Mouse (Mus musculus) ES-Bruce4 (cell line): ENCODE results near the gene Oaz1. TPM values are rescaled to one million over a fixed set of nuclear protein-coding genes. Genes with fewer than 3 reads are reported as not detected.

ENCODE experiments used
- H3K27ac ChIP-seq: 2 replicates; pipeline ENCODE4 v1.5.1; 2012; ENCODE audit warnings: low read length, inconsistent platforms; ENCODE audit not compliant: insufficient read depth
- H3K27me3 ChIP-seq: 2 replicates; pipeline ENCODE4 v1.6.1; 2012; ENCODE audit warnings: mild to moderate bottlenecking, low read length, inconsistent platforms; ENCODE audit not compliant: control insufficient read depth, poor library complexity, insufficient read depth, severe bottlenecking
- H3K36me3 ChIP-seq: 2 replicates; pipeline ENCODE4 v1.6.1; 2012; ENCODE audit warnings: inconsistent platforms, mild to moderate bottlenecking, low read length, moderate library complexity; ENCODE audit not compliant: control insufficient read depth, poor library complexity, insufficient read depth, severe bottlenecking
- H3K4me1 ChIP-seq: one replicate; pipeline ENCODE4 v1.8.1; 2011; ENCODE audit warnings: low read length; ENCODE audit not compliant: control insufficient read depth, insufficient read depth
- H3K4me3 ChIP-seq: 2 replicates; pipeline ENCODE4 v1.5.1; 2011; ENCODE audit warnings: low read depth, mild to moderate bottlenecking, low read length
- H3K9ac ChIP-seq: 2 replicates; pipeline ENCODE4 v1.6.1; 2012; ENCODE audit warnings: low read depth, mild to moderate bottlenecking, inconsistent platforms; ENCODE audit not compliant: poor library complexity, severe bottlenecking
- H3K9me3 ChIP-seq: replicated peaks from 2 replicates; pipeline ENCODE4 v1.6.1; 2012; ENCODE audit warnings: mild to moderate bottlenecking, low read length, inconsistent platforms; ENCODE audit not compliant: control insufficient read depth, poor library complexity, insufficient read depth, severe bottlenecking
- CTCF ChIP-seq: IDR thresholded peaks from one replicate; pipeline ENCODE4 v1.8.1; 2011; ENCODE audit warnings: low read depth, low read length
- EP300 ChIP-seq: IDR thresholded peaks from 2 replicates; pipeline ENCODE4 v1.6.1; 2011; ENCODE audit warnings: low read depth, low read length; ENCODE audit not compliant: insufficient read depth
- POLR2A ChIP-seq: IDR thresholded peaks from one replicate; pipeline ENCODE4 v1.8.1; 2011; ENCODE audit warnings: low read length; ENCODE audit not compliant: insufficient read depth
- polyA plus RNA-seq: library from polyadenylated mRNA; stranded (reverse); fragments of >200 nt; gene quantifications from 2 replicates; pipeline ENCODE4 v1.2.4, GENCODE M21; 2011; ENCODE audit warnings: low read depth; ENCODE audit not compliant: missing spikeins, insufficient read depth, insufficient read length

Gene Oaz1
- polyA plus RNA-seq, 1 experiment: 471 TPM

DNA sequence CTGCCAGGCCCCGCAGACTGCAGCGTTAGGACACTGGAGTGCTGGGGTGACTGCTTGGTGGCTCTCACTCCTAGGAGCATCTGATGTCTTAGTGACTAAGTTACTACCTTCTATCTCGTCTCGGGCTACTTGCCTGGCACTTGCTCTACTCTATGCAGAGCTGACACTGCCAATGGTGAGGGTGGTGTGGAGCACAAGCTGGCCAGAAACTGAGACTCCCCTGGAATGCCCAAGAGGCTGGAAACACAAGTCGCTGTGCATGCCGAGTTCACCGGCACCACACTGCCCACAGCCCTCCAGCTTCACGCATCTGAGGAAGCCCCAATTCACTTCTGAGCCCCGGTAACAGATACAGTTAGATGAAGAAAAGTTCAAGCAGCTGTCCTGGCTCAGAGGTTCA, 47.6 kb downstream of the Oaz1 start:
- Histone ChIP-seq H3K4me3 (no peak overlapping the region), H3K36me3 (no peaks in the 10 kb centered on the region), H3K4me1 (no peaks in the 10 kb centered on the region), H3K27ac (no peak overlapping the region), H3K27me3 (no peaks in the 10 kb centered on the region), H3K9me3 (no peaks in the 10 kb centered on the region), H3K9ac (no peak overlapping the region)
- TF ChIP-seq EP300 (no peak), POLR2A (no peak), CTCF (no peak)

DNA sequence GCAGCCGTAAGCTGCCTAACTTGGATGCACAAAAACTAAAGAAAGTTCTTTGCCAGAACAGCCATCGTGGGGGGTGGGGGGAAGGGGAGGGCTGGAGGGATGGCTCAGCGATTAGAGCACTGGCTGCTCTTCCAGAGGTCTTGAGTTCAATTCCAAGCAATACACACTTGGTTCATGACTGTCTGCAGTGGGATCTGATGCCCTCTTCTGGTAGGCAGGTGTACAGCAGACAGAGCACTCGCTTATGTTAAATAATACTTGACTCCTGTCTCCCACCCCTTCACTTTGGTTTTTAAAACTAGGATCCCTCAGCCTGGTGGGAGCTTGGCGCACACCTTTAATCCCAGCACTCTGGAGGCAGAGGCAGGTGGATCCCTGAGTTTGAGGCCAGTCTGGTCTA, 49.6 kb downstream of the Oaz1 start:
- Histone ChIP-seq H3K4me3 (no peak overlapping the region), H3K9me3 (no peaks in the 10 kb centered on the region), H3K4me1 (no peaks in the 10 kb centered on the region), H3K9ac (no peak overlapping the region), H3K27me3 (no peaks in the 10 kb centered on the region), H3K36me3 (no peaks in the 10 kb centered on the region), H3K27ac (0 out of 2 replicates have a peak overlapping the region, but pooled peaks have one; percentile 30)
- TF ChIP-seq EP300 (no peak), POLR2A (no peak), CTCF (peak; percentile 54)

GRCm38 (mm10) chr10:80876594-80876993, 50.1 kb downstream of the Oaz1 start:
- no peaks in the 10 kb centered on the region for H3K27me3 ChIP-seq
- H3K4me1 ChIP-seq: no peaks in the 10 kb centered on the region
- H3K36me3 ChIP-seq: no peaks in the 10 kb centered on the region
- no peaks in the 10 kb centered on the region for H3K9me3 ChIP-seq
- no peak overlapping the region for H3K9ac ChIP-seq
- H3K27ac ChIP-seq: 0 out of 2 replicates have a peak overlapping the region, but pooled peaks have one; percentile 30
- TF ChIP-seq CTCF (no peak), POLR2A (no peak), EP300 (no peak)
- no peak overlapping the region for H3K4me3 ChIP-seq

Other genes starting within 250 kb of the Oaz1 start
- gene Klf16, start 249.3 kb upstream of the Oaz1 start, polyA plus RNA-seq: 24.9 TPM in 2 replicates
- gene Abhd17a, start 236.3 kb upstream of the Oaz1 start, polyA plus RNA-seq: 35.8 and 49.5 TPM in 2 replicates
- 58.4 and 68.9 TPM in 2 replicates for gene Scamp4, start 223.8 kb upstream of the Oaz1 start, polyA plus RNA-seq
- gene Adat3, start 223.8 kb upstream of the Oaz1 start, polyA plus RNA-seq: 3.6 and 5.4 TPM in 2 replicates
- 2.4 and 2.8 TPM in 2 replicates for gene Gm49322, start 220.6 kb upstream of the Oaz1 start, polyA plus RNA-seq
- gene Csnk1g2, start 203.8 kb upstream of the Oaz1 start, polyA plus RNA-seq: 82.7 and 84.6 TPM in 2 replicates
- 45.6 and 47.1 TPM in 2 replicates for gene Btbd2, start 169.6 kb upstream of the Oaz1 start, polyA plus RNA-seq
- gene Mknk2, start 148.5 kb upstream of the Oaz1 start, polyA plus RNA-seq: 54.6 and 57.4 TPM in 2 replicates
- gene Mob3a, start 124.7 kb upstream of the Oaz1 start, polyA plus RNA-seq: 17.5 and 19.8 TPM in 2 replicates
- 7.2 and 9.6 TPM in 2 replicates for gene Izumo4, start 124.5 kb upstream of the Oaz1 start, polyA plus RNA-seq
- 53.8 and 55.2 TPM in 2 replicates for gene Ap3d1, start 84.4 kb upstream of the Oaz1 start, polyA plus RNA-seq
- gene Dot1l, start 71.5 kb upstream of the Oaz1 start, polyA plus RNA-seq: 42.6 and 48.3 TPM in 2 replicates
- 90.1 and 100 TPM in 2 replicates for gene Sf3a2, start 28.5 kb upstream of the Oaz1 start, polyA plus RNA-seq
- gene Plekhj1, start 28.0 kb upstream of the Oaz1 start, polyA plus RNA-seq: 73.5 and 81.6 TPM in 2 replicates
- gene Amh, start 21.4 kb upstream of the Oaz1 start, polyA plus RNA-seq: 0.40 TPM in 1 of 2 replicates, not detected in the other
- 0.85 TPM in 1 of 2 replicates, not detected in the other for gene Jsrp1, start 13.2 kb upstream of the Oaz1 start, polyA plus RNA-seq
- 1.2 and 2.4 TPM in 2 replicates for gene Lingo3, start 17.4 kb downstream of the Oaz1 start, polyA plus RNA-seq
- 105 and 135 TPM in 2 replicates for gene Lsm7, start 28.6 kb downstream of the Oaz1 start, polyA plus RNA-seq
- 5.9 and 7.6 TPM in 2 replicates for gene Sppl2b, start 28.6 kb downstream of the Oaz1 start, polyA plus RNA-seq
- 0.22 TPM in 1 of 2 replicates, not detected in the other for gene Tmprss9, start 45.2 kb downstream of the Oaz1 start, polyA plus RNA-seq
- 135 and 146 TPM in 2 replicates for gene Timm13, start 74.3 kb downstream of the Oaz1 start, polyA plus RNA-seq
- 25.9 and 28.2 TPM in 2 replicates for gene Lmnb2, start 91.6 kb downstream of the Oaz1 start, polyA plus RNA-seq
- 80.7 and 86.3 TPM in 2 replicates for gene Gadd45b, start 103.4 kb downstream of the Oaz1 start, polyA plus RNA-seq
- 4.1 TPM in 2 replicates for gene Gng7, start 188.3 kb downstream of the Oaz1 start, polyA plus RNA-seq
- 0.27 and 0.90 TPM in 2 replicates for gene Diras1, start 199.0 kb downstream of the Oaz1 start, polyA plus RNA-seq
- 2.8 and 4.5 TPM in 2 replicates for gene Slc39a3, start 210.8 kb downstream of the Oaz1 start, polyA plus RNA-seq
- gene Sgta, start 233.5 kb downstream of the Oaz1 start, polyA plus RNA-seq: 107 and 110 TPM in 2 replicates
- gene Thop1, start 243.4 kb downstream of the Oaz1 start, polyA plus RNA-seq: 77.4 and 81.3 TPM in 2 replicates